Mouse (Mus musculus): ENCODE data around the gene Arpc3. TPM values are rescaled to one million over a fixed set of nuclear protein-coding genes. Genes with fewer than 3 reads are reported as not detected.

Gene Arpc3
- polyA plus RNA-seq, 1 experiment from 2014 or later = 85.4 TPM

- ATAC-seq (ENCODE audit: low read depth) = no peak
- H3K9ac ChIP-seq (ENCODE audit: low read depth, low read length) = no peak overlapping the region
- no peak overlapping the region for H3K4me3 ChIP-seq (ENCODE audit: low read depth, low read length)
- no peak overlapping the region for H3K4me2 ChIP-seq (ENCODE audit: low read depth, low read length)
- 90% methylated on average over 12 of the region's 12 CpGs for WGBS (ENCODE audit: insufficient replicate concordance)
- no peaks in the 10 kb centered on the region for H3K4me1 ChIP-seq (ENCODE audit: control insufficient read depth, low read depth, low read length)
- H3K27me3 ChIP-seq (ENCODE audit: control insufficient read depth, insufficient read depth, low read depth, low read length) = no peaks in the 10 kb centered on the region
- peaks cover 68% of the 10 kb centered on the region for H3K36me3 ChIP-seq (ENCODE audit: control insufficient read depth, insufficient read depth)
- H3K9me3 ChIP-seq (replicated peaks; ENCODE audit: control insufficient read depth, low read length) = no peaks in the 10 kb centered on the region
- H3K27ac ChIP-seq (ENCODE audit: low read length) = no peak overlapping the region
These were observed 48.5 kb downstream of the Arpc3 start for GRCm38 (mm10) chr5:122440095-122440630.

GRCm38 (mm10) chr5:122444492-122444891 is 52.8 kb downstream of the Arpc3 start:
- no peaks in the 10 kb centered on the region for H3K4me1 ChIP-seq (ENCODE audit: control insufficient read depth, low read depth, low read length)
- no peak for ATAC-seq (ENCODE audit: low read depth)
- peaks cover 34% of the 10 kb centered on the region for H3K36me3 ChIP-seq (ENCODE audit: control insufficient read depth, insufficient read depth)
- 85% methylated on average over 10 of the region's 10 CpGs for WGBS (ENCODE audit: insufficient replicate concordance)
- H3K27me3 ChIP-seq (ENCODE audit: control insufficient read depth, insufficient read depth, low read depth, low read length) = no peaks in the 10 kb centered on the region
- no peak overlapping the region for H3K27ac ChIP-seq (ENCODE audit: low read length)
- H3K9ac ChIP-seq (ENCODE audit: low read depth, low read length) = no peak overlapping the region
- H3K4me3 ChIP-seq (ENCODE audit: low read depth, low read length) = no peak overlapping the region
- H3K4me2 ChIP-seq (ENCODE audit: low read depth, low read length) = no peak overlapping the region
- H3K9me3 ChIP-seq (replicated peaks; ENCODE audit: control insufficient read depth, low read length) = no peaks in the 10 kb centered on the region

GRCm38 (mm10) chr5:122445051-122445610 is 53.5 kb downstream of the Arpc3 start:
- WGBS (ENCODE audit: insufficient replicate concordance) = 82% methylated on average over 11 of the region's 11 CpGs
- H3K27ac ChIP-seq (ENCODE audit: low read length) = no peak overlapping the region

GRCm38 (mm10) chr5:122447857-122448256 is 56.2 kb downstream of the Arpc3 start:
- no peaks in the 10 kb centered on the region for H3K9me3 ChIP-seq (replicated peaks; ENCODE audit: control insufficient read depth, low read length)
- no peak for ATAC-seq (ENCODE audit: low read depth)
- 84% methylated on average over 8 of the region's 8 CpGs for WGBS (ENCODE audit: insufficient replicate concordance)

More at GRCm38 (mm10) chr5:122445051-122445610, 53.5 kb downstream of the Arpc3 start:
- Histone ChIP-seq H3K4me1 (ENCODE audit: control insufficient read depth, low read depth, low read length) (no peaks in the 10 kb centered on the region), H3K9me3 (replicated peaks; ENCODE audit: control insufficient read depth, low read length) (no peaks in the 10 kb centered on the region), H3K9ac (ENCODE audit: low read depth, low read length) (no peak overlapping the region), H3K27me3 (ENCODE audit: control insufficient read depth, insufficient read depth, low read depth, low read length) (no peaks in the 10 kb centered on the region), H3K4me2 (ENCODE audit: low read depth, low read length) (no peak overlapping the region), H3K4me3 (ENCODE audit: low read depth, low read length) (no peak overlapping the region), H3K36me3 (ENCODE audit: control insufficient read depth, insufficient read depth) (peaks cover 27% of the 10 kb centered on the region)
- no peak for ATAC-seq (ENCODE audit: low read depth)

GRCm38 (mm10) chr5:122448869-122449268 is 57.2 kb downstream of the Arpc3 start:
- Histone ChIP-seq H3K4me3 (ENCODE audit: low read depth, low read length) (no peak overlapping the region), H3K9me3 (replicated peaks; ENCODE audit: control insufficient read depth, low read length) (no peaks in the 10 kb centered on the region), H3K4me1 (ENCODE audit: control insufficient read depth, low read depth, low read length) (peaks cover 2% of the 10 kb centered on the region; the same call in 1 of the 2 replicates), H3K27ac (ENCODE audit: low read length) (no peak overlapping the region), H3K9ac (ENCODE audit: low read depth, low read length) (no peak overlapping the region), H3K27me3 (ENCODE audit: control insufficient read depth, insufficient read depth, low read depth, low read length) (no peaks in the 10 kb centered on the region), H3K36me3 (ENCODE audit: control insufficient read depth, insufficient read depth) (peaks cover 11% of the 10 kb centered on the region), H3K4me2 (ENCODE audit: low read depth, low read length) (no peak overlapping the region)
- ATAC-seq (ENCODE audit: low read depth) = no peak
- 66% methylated on average over 5 of the region's 5 CpGs for WGBS (ENCODE audit: insufficient replicate concordance)

More at GRCm38 (mm10) chr5:122447857-122448256, 56.2 kb downstream of the Arpc3 start:
- no peak overlapping the region for H3K4me3 ChIP-seq (ENCODE audit: low read depth, low read length)
- H3K9ac ChIP-seq (ENCODE audit: low read depth, low read length) = no peak overlapping the region
- no peak overlapping the region for H3K4me2 ChIP-seq (ENCODE audit: low read depth, low read length)
- H3K36me3 ChIP-seq (ENCODE audit: control insufficient read depth, insufficient read depth) = peaks cover 12% of the 10 kb centered on the region
- H3K27me3 ChIP-seq (ENCODE audit: control insufficient read depth, insufficient read depth, low read depth, low read length) = no peaks in the 10 kb centered on the region
- H3K4me1 ChIP-seq (ENCODE audit: control insufficient read depth, low read depth, low read length) = peaks cover 2% of the 10 kb centered on the region; the same call in 1 of the 2 replicates
- H3K27ac ChIP-seq (ENCODE audit: low read length) = no peak overlapping the region

GRCm38 (mm10) chr5:122449946-122450345 is 58.3 kb downstream of the Arpc3 start:
- Histone ChIP-seq H3K4me2 (ENCODE audit: low read depth, low read length) (no peak overlapping the region), H3K4me1 (ENCODE audit: control insufficient read depth, low read depth, low read length) (peaks cover 2% of the 10 kb centered on the region; the same call in 1 of the 2 replicates), H3K27me3 (ENCODE audit: control insufficient read depth, insufficient read depth, low read depth, low read length) (no peaks in the 10 kb centered on the region), H3K4me3 (ENCODE audit: low read depth, low read length) (no peak overlapping the region), H3K27ac (ENCODE audit: low read length) (no peak overlapping the region), H3K9ac (ENCODE audit: low read depth, low read length) (no peak overlapping the region), H3K36me3 (ENCODE audit: control insufficient read depth, insufficient read depth) (peaks cover 14% of the 10 kb centered on the region), H3K9me3 (replicated peaks; ENCODE audit: control insufficient read depth, low read length) (no peaks in the 10 kb centered on the region)
- ATAC-seq (ENCODE audit: low read depth) = no peak
- WGBS (ENCODE audit: insufficient replicate concordance) = 71% methylated on average over 7 of the region's 7 CpGs

- no peak overlapping the region for H3K27ac ChIP-seq (ENCODE audit: low read length)
- peaks cover 2% of the 10 kb centered on the region; the same call in 1 of the 2 replicates for H3K4me1 ChIP-seq (ENCODE audit: control insufficient read depth, low read depth, low read length)
- H3K27me3 ChIP-seq (ENCODE audit: control insufficient read depth, insufficient read depth, low read depth, low read length) = no peaks in the 10 kb centered on the region
- no peak overlapping the region for H3K4me3 ChIP-seq (ENCODE audit: low read depth, low read length)
- H3K9me3 ChIP-seq (replicated peaks; ENCODE audit: control insufficient read depth, low read length) = no peaks in the 10 kb centered on the region
- peaks cover 23% of the 10 kb centered on the region for H3K36me3 ChIP-seq (ENCODE audit: control insufficient read depth, insufficient read depth)
- no peak overlapping the region for H3K4me2 ChIP-seq (ENCODE audit: low read depth, low read length)
- 61% methylated on average over 5 of the region's 5 CpGs for WGBS (ENCODE audit: insufficient replicate concordance)
- no peak for ATAC-seq (ENCODE audit: low read depth)
- no peak overlapping the region for H3K9ac ChIP-seq (ENCODE audit: low read depth, low read length)
These were observed 59.2 kb downstream of the Arpc3 start for GRCm38 (mm10) chr5:122450913-122451317.

- Histone ChIP-seq H3K4me3 (ENCODE audit: low read depth, low read length) (no peak overlapping the region), H3K36me3 (ENCODE audit: control insufficient read depth, insufficient read depth) (peaks cover 26% of the 10 kb centered on the region), H3K4me2 (ENCODE audit: low read depth, low read length) (no peak overlapping the region), H3K9me3 (replicated peaks; ENCODE audit: control insufficient read depth, low read length) (no peaks in the 10 kb centered on the region), H3K9ac (ENCODE audit: low read depth, low read length) (no peak overlapping the region), H3K27ac (ENCODE audit: low read length) (no peak overlapping the region), H3K27me3 (ENCODE audit: control insufficient read depth, insufficient read depth, low read depth, low read length) (no peaks in the 10 kb centered on the region), H3K4me1 (ENCODE audit: control insufficient read depth, low read depth, low read length) (peaks cover 2% of the 10 kb centered on the region; the same call in 1 of the 2 replicates)
- WGBS (ENCODE audit: insufficient replicate concordance) = 77% methylated on average over 5 of the region's 5 CpGs
- no peak for ATAC-seq (ENCODE audit: low read depth)
These were observed 59.6 kb downstream of the Arpc3 start for GRCm38 (mm10) chr5:122451324-122451723.

- no peak overlapping the region for H3K4me3 ChIP-seq (ENCODE audit: low read depth, low read length)
- H3K4me2 ChIP-seq (ENCODE audit: low read depth, low read length) = no peak overlapping the region
- WGBS (ENCODE audit: insufficient replicate concordance) = 80% methylated on average over 7 of the region's 7 CpGs
- H3K9ac ChIP-seq (ENCODE audit: low read depth, low read length) = no peak overlapping the region
- H3K4me1 ChIP-seq (ENCODE audit: control insufficient read depth, low read depth, low read length) = peaks cover 2% of the 10 kb centered on the region; the same call in 1 of the 2 replicates
- ATAC-seq (ENCODE audit: low read depth) = no peak
- no peaks in the 10 kb centered on the region for H3K9me3 ChIP-seq (replicated peaks; ENCODE audit: control insufficient read depth, low read length)
- no peaks in the 10 kb centered on the region for H3K27me3 ChIP-seq (ENCODE audit: control insufficient read depth, insufficient read depth, low read depth, low read length)
- peaks cover 28% of the 10 kb centered on the region for H3K36me3 ChIP-seq (ENCODE audit: control insufficient read depth, insufficient read depth)
- H3K27ac ChIP-seq (ENCODE audit: low read length) = no peak overlapping the region
These were observed 60.5 kb downstream of the Arpc3 start for GRCm38 (mm10) chr5:122452194-122452593.

Data from liver, embryonic 16.5 days (tissue).